Mouse (Mus musculus) erythroid progenitor cell, adult 5-6 weeks (primary cell): Measurements from ENCODE around the gene Phlda3. TPM values are rescaled to one million over a fixed set of nuclear protein-coding genes. Genes with fewer than 3 reads are reported as not detected.

Source experiments
- ATAC-seq: replicated peaks from 2 replicates; pipeline ENCODE4 v1.8.0; 2016; ENCODE audit warnings: moderate number of reproducible peaks, mild to moderate bottlenecking, moderate TSS enrichment, inconsistent platforms; ENCODE audit not compliant: poor library complexity, low FRiP score, severe bottlenecking
- total RNA-seq, 2 experiments: library from RNA; stranded (forward) in 1 of 2; stranded (reverse) in 1 of 2; fragments of 150-400 nt in 1 of 2; fragments of 186-747, 209-891 nt in 1 of 2; gene quantifications; 2 replicates each; pipeline versions ENCODE4 v1.2.3 to v1.2.4; 2015 to 2017; ENCODE audit warnings: low replicate concordance in 2 of 2

Gene Phlda3
- total RNA-seq (2015; ENCODE audit: low replicate concordance) (not detected in 2 replicates), total RNA-seq (2017; ENCODE audit: low replicate concordance) (not detected in 2 replicates)

DNA sequence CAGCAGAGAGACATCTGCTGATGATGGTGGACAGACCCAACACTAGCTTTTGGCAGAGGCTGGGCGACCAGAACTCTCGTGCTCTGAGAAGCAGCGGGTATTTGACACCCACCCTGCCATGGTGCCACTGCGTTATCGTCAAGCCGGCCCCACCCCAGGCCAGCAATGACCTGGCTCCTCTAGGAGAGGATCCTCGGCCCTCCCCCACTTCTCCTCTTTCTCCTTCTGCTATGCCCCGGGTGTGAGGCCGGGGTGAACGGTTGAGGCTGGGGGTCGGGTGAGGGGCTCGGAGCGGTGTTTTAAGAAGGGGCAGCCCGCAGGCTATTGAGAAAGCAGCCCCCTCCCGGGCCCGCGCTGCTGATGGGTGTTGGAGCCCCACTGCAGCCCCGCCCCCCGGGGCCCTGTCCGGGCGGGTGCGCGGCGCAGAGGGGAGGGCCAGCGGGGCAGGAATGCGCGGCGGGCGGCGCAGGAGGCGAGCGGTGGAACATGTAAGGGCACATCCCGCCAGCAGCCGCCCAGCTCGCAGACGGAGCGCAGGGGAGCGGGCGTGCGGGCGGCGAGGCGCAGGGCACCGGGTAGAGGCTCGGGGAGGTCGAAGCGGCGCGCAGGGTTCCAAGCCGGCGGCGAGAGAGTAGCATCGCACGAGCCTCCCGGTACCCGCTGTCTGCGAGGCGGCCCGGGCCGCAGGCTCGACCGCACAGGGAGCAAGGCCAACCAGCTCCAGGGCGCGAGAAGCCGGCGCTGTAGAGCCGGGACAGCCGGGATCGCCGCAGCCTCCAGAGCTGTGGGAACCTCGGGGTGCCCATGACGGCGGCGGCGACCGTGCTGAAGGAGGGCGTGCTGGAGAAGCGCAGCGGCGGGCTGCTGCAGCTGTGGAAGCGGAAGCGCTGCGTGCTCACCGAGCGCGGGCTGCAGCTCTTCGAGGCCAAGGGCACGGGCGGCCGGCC is at the start of gene Phlda3:
Gene Phlda3, plus strand, starts transcription at position 475 of the 947 bp plus-strand sequence.
- ATAC-seq, result no peak

DNA sequence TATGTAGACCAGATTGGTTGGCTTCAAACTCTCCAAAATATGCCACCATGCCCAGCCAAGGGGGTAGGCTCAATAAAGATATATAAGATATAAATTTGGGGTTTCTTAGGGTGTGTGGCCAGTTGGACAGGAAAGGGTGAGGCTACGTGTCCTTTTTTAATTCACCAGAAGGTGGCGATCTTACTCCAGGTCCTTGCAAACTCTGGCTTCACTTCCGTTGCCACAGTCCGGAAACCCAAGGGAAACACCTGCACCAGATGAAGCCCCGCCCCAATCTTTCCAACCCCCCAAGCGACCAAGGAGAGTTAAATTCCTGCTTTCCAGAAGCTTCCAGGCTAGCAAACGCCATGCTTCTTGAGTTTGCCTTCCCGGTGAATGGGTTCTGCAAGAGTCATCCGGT is 46.4 kb upstream of the Phlda3 start:
- peak; percentile 78 for ATAC-seq

DNA sequence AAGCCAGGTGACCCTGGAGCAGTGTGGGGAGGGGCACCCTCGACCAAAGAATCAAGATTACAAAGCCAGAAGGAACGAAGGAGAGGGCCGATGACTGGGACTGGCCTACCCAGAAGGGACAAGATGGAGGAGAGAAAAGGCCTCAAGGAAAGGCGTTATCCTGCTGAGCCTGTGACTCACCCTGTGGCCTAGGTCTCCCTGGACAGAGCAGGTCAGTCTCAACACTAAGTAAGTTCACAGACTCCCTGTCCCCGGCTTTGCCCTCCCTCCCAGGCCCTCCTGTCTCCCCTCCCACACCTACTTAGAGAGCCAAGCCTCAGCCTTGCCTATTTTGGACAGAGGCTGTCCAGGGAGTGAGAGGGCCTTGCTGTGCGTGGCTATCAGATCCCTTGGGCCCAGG is 45.9 kb upstream of the Phlda3 start, which contains the start of gene Csrp1:
Gene Csrp1, plus strand, starts transcription at position 79 of the 400 bp plus-strand sequence.
- no peak for ATAC-seq

DNA sequence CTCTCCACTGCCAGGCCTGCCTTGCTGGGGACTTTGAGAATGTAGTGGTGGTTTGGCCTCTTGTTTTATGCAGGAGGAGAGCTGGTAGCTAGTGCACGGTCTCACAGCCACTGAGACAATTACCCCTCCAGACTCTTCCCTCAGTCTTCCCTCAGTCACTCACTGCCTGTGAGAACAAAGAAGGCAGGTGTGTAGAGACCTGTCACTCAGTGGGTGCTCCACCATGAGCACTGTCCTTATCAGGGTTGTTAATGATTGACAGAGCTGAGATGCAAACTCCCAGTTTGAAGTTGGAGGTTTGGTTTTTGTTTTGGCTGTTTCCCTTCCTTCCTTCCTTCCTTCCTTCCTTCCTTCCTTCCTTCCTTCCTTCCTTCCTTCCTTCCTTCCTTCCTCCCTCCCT is 42.9 kb upstream of the Phlda3 start:
- no peak for ATAC-seq

DNA sequence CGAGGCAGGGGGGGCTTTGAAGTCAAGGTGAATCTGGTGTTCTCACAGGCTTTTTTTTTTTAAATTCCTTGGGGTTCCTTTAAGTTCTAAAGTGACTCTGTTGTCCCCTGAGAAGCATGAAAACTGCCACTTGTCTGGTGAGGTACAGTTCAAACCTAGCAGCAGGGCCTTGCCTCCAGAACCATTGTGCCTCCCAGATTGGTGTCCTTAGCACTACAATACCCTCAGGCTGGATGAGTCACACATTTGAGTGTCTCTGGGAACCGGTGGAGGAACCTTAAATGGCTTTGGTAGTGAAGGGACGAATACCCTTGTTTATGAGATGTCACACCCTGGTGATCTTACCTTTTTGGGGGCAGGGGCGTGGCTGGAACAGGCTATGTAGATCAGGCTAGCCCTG is 41.8 kb upstream of the Phlda3 start:
- no peak for ATAC-seq

DNA sequence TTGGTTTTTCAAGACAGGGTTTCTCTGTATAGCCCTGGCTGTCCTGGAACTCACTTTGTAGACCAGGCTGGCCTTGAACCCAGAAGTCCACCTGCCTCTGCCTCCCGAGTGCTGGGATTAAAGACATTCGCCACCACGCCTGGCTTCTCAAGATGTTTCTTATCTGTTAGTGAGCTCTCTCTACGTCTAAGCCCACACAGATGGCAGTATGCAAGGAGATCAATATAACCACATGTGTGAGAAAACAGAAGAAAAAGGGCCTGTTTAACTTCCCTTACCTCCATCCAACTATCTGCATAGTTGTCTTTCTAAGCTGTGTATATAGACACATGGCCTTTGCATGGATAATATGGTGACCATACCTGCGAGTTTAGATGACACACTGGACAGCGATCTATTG is 40.6 kb upstream of the Phlda3 start:
- no peak for ATAC-seq

DNA sequence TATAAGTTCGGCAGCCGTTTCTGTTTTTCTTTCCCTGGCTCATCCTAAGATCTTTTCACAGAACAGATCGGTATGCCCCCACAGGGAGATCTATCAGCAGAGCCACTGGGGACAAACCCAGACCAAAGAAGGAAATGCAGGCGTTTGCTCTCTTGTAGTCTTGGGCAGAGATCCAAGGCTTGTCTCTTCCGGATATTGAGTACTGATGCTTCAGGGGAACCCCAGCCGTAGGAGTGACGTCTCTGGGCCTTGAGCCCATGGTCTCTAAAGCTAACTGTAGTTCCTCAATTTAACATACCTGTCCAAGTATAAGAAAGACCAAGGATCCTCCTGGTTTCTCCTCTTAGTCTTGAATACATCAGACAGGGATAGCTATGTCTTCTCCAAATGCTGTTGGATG is 40.0 kb upstream of the Phlda3 start:
- ATAC-seq, result no peak

DNA sequence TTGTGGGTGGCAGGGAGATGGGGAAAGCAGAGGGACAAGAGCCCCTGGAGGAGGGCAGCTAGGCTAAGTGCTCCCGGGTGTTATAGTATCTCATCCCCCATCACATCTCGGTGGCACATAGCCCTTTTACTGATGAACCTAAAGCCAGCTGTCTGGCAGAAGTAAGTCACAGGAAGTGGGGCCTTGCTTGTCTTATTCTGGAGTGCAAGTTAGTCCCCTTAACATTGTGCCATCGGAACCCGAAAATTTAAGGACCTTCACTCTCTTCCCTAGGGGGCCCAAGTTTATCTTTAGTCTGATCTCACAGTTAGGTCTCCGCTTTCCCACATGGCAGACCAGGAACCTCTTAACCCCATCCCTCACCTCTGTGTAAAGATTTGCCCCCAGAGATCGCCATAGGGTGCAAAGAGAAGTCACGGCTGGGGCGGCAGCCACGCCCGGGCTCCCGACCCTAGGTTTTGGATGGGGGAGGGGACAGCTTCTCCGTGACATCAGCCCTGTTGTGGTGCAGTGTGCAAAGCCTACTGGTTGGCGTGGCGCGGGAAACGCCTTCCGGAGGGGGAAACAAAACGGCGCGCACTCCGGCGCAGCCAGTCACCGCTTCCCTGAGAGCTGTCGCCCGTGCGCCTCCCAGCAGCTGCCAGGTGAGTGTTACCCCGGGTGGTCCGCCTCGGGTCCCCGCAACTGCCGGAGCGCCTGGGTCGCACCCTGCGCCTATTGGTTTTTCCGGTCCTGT is 37.1 kb upstream of the Phlda3 start:
- ATAC-seq, result peak; percentile 88

DNA sequence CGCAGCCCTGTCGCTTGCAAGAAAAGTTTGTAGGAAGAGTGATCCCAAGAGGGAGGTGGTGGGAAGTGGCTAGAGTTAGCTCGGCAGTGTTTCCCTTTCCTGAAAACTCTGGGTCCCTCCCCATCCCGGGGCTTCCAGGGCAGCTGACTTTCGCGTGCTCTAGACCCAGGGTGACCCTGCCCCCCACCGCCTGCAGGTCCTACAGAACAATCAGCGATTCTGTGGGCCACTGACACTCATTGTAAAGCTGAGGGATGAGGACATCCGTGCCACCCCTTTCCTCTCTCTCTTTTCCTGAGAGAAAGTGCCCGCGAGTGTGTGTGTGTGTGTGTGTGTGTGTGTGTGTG is 36.6 kb upstream of the Phlda3 start:
- peak; percentile 28; the same call in 1 of the 2 replicates for ATAC-seq

DNA sequence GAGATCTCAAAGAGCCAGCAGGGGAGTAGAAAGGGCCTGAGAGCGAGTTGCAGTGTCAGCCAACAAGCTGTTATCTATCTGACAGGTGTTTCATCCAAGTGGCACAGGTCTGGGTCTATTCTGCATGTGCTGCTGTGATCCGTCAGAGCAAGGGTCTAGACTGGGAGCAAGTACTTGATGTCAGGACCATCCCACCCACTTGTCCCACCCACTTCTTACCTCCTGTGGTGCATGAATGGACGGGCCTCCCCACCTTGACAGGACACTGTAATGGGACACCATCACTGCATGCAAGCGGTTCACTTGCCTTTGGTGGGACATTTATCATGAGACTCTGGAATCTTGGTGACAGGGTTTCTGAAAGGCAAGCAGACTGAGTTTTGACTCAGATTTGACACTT is 36.1 kb upstream of the Phlda3 start:
- ATAC-seq, result peak; percentile 27; the same call in 1 of the 2 replicates

DNA sequence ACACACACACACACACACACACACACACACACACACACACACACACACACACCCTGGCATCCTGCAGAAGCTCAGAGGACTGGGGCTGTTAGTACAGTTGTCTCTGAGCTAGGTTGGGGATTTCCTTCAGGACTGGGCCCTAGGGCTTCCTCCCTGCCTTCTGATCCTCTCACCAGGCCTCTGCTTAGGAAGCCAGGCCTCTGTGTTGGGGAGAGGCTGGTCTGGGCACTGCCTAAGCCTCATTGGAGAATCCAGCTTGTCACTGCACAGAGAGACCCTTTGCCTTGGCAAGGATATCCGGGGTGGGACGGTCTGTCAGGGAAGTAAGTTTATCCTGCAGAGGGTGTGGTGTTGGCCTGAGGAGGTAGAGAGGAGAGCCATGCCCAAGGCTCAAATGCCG is 35.6 kb upstream of the Phlda3 start:
- ATAC-seq, result no peak

DNA sequence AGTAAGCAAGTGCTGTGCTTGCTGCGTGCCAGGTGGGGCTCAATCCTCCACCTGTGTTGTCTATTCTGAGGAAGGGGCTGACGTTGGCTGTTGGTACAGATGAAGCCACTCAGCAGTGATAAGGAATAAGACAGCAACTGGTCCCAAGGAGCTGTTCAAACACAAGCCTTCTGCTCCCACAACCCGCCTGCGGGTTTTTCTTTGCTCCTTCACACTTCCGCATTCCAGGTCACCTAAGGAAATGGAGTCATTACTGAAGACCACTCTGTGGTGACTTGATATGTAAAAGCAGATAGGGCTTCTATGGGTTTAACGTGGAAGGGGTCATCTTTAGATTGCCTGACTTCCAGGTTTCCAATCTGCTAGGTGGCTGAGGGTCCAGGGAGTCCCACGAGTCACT is 34.5 kb upstream of the Phlda3 start:
- no peak for ATAC-seq

DNA sequence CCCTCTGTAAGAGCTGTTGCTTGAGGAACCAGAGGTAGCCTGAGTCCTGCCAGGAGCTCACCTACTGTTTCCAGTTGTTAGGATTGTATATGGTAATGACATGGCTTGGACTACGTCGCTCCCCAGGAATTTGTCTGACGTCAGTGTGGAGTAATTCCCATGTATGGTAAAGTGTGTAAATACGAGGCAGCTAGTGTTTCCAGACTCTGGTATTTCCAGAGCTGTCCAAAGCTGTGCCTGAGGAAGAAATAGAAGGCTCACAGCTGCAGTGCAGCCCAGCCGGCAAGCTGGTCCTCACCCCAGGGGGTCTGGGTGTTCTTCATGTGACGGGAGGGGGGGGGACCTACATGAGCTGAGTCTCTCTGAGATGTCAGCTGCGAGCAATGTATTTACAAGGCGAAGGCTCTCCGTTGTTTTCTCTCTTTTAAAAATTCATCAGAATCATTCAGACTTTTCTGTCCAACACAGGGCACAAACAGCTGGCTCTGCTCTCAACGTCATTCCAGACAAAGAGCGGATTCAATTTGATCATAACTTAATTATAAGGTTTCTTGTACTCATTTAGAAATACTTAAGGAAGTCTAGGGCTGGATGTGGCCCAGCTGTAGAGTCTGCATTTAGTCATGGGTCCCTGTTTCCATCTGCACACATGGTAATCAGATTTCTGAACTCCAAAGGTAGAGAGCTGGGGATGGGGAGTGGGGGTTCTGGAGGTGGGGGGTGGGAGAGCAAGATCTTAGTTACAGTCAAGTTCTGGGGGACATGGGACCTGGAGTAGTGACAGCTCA is 33.8 kb upstream of the Phlda3 start:
- no peak for ATAC-seq

DNA sequence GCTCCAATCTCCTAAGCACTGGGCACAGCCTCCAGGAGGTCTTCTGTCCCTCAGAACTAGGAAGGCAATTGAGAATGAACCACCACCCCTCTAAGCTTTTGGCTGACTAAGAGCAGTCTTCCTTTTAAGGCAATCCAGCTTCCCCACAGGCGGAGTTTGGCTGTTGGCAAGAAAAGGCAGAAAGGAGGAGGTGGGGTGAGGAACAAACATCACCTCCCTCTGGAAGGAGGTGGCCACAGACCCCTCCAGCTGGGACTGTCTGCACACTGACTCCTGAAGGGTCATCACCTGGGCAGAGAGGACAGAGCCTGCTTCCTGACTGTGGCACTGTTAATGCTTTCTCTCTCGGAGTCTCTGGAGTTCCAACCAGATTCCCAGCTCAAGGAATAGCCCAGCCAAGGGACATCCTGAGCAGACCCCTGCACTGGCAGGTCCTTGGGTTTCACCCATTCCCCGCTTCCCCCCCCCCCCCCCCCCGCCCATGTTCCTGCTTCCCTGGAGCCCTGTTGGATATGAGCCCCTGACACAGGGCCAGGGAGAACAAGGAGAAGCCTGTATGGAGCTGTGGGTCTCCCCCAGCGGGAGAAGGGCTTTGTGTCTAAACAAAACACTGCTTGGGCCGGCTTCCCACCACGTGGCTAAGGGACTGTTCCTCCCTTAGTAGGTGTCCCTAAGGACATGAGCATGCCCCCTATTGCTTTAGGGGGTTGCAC is 31.5 kb upstream of the Phlda3 start:
- ATAC-seq, result no peak

DNA sequence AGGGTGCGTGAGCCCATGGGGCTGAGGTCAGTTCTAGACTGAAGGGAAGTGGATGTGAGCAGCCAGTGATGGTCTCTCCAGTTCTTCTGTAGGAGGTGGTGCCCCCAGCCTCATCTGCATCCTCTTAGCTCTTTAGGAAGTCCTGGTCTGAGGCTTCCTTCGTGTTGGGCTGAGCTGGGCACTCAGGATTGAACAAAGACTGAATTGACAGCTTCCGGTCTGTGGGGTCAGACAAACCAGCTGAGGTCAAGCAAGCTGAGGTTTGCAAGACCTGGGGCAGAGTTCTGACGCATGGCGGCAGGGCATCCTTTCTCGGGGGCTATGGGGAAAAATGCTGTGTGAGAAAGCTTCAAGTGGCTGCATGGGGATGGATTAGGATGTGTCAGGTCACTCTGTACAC is 30.5 kb upstream of the Phlda3 start:
- ATAC-seq, result no peak

DNA sequence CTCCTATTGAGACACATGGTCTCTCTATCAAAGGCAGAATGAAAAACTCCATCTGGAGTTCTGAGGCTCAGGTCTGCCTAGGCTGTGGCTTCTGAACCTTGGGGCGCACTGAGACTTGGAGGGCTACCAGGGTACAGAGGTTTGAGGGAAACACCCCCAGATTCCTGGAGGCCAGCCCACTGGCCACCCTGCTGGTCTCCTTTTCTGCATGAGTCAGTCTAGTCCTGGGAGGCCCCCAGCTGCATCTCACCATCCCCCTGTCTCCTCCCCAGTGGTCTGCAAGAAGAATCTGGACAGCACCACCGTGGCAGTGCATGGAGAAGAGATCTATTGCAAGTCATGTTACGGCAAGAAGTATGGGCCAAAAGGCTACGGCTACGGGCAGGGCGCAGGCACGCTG is 20.9 kb upstream of the Phlda3 start:
- ATAC-seq, result no peak

DNA sequence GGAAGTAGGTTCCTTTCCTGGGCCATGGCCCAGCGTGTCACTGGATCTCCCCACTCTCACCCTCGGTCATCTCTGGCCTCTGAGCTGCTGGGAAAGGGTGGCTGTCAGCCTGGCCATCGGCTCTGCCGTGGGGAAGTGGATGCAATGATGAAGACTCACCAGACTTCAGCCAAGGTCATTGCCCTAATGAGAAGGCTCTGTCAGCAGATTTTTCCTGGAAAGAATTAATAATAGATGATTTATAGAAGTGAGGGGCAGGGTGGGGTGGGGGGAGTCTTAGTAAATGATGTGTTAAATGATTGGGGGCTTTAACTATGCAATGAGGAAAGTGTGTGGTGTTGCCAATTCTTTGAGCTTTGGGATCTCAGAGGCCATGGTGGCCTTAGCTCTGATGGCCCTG is 19.7 kb upstream of the Phlda3 start:
- no peak for ATAC-seq

DNA sequence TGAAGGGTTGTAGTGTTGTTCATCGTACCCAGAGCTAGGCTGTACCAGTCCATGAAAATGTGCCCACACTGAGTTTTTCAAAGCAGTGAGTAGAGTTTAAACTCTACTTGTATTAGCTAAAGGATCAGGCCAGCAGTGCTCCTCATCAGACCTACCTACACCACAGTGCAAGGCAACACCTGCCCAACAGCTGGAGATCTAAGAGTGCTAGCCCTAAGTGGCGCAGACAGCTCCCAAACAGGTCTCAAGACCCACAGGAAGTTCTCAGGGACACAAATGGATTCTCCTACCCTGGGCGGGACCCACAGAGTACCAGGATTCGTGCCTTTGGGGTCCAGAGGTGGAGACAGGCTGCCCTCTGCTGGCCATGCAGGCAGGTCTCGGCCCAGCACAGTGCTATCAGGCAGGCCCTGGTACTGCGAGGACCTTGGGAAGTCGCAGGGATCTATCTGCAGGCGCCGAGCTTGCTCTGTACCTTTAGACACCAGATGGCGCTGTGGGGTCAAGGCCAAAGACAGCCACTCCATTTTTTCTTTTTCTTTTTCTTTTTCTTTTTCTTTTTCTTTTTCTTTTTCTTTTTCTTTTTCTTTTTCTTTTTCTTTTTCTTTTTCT is 13.1 kb upstream of the Phlda3 start:
- peak; percentile 94 for ATAC-seq

DNA sequence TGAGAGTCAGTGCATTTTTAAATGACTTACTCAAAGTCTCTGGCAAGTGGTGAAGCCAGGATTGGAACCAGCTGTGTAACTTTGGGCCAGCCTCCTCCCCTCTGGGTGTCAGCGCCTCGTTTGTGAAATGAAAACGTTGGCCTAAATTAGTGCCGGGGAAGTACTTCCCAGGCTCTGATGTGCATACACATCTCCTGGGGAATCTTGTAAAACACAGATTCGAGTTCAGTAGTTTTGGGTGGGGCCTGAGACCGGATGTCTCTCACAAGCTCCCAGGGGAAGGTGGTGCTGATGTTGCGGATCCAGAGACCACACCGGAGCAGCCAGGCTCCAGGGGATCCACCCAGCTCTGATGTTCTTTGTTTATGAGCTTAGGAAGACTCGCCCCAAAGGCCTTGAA is 10.6 kb upstream of the Phlda3 start:
- ATAC-seq, result no peak
